Mouse (Mus musculus): ENCODE data around the gene Ncor2. TPM values are rescaled to one million over a fixed set of nuclear protein-coding genes. Genes with fewer than 3 reads are reported as not detected.

The Ncor2 gene
- total and polyA plus RNA-seq, 3 experiments: 5.0 to 46.8 TPM; not detected in 1

DNA sequence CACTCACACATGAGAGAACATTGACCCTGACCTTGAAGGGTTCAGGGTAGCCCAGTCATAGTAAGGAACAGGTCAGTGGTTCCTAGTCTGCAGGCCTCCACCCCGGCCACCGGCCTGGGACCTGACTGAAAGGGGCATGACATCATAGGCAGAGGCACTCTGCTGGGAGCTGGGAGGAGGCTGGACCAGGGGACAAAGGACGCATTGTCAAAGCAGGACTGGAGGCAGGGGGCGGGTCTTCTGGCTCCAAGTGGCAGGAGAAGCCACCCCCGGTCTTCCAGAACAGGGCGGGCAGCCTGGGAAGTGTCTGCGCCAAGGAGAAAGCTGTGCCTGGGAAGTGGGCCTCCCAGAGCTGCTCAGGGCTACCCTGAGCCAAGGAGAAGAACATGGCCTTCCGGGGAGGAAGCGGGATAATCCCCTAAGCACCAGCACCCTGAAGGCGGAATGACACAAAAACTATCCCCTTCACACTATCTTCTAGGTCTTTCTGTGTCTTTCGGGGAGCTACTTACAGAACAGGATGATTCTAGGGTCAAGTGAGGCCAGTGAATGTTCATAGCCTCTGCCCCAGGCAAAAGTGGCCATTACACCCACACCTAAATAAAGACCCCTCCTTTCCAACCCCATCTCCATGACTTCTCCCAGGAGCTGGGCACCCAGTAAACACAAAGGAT, 44.1 kb downstream of the Ncor2 start:
- peaks cover 0 to 4% of the 10 kb centered on the region in 2 experiments; a peak in 2 of 4 replicates for H3K36me3 ChIP-seq (ENCODE audit: control insufficient read depth in 1 of 2, insufficient read depth in 2 of 2, low read length in 2 of 2)
- H3K9me3 ChIP-seq (replicated peaks; ENCODE audit: insufficient read depth, low read length): no peaks in the 10 kb centered on the region
- no peak overlapping the region for H3K9ac ChIP-seq (ENCODE audit: control insufficient read depth, low read depth, low read length, poor library complexity, severe bottlenecking)
- H3K27ac ChIP-seq (ENCODE audit: control insufficient read depth, low read depth, low read length): no peak overlapping the region
- no peak for TF ChIP-seq SIN3A (IDR thresholded peaks at IDR 0.05; ENCODE audit: low read length)
- no peak for TF ChIP-seq MYB (IDR thresholded peaks at IDR 0.05; ENCODE audit: low read depth, low read length)
- TF ChIP-seq NRF1 (IDR thresholded peaks at IDR 0.05; ENCODE audit: insufficient read depth, low read depth, low read length, poor library complexity, severe bottlenecking): no peak
- TF ChIP-seq GABPA (IDR thresholded peaks at IDR 0.05; ENCODE audit: low read depth, low read length): no peak
- no peak for TF ChIP-seq NELFE (IDR thresholded peaks at IDR 0.05; ENCODE audit: low read depth, low read length)
- no peak for TF ChIP-seq HCFC1 (IDR thresholded peaks at IDR 0.05; ENCODE audit: low read depth, low read length)
- no peak for TF ChIP-seq POLR2AphosphoS2 (IDR thresholded peaks at IDR 0.05; ENCODE audit: low read length)
- no peak for TF ChIP-seq TAL1 (IDR thresholded peaks at IDR 0.05; ENCODE audit: low read length)
- TF ChIP-seq SMC3 (IDR thresholded peaks at IDR 0.05; ENCODE audit: low read depth, low read length): no peak
- TF ChIP-seq RAD21 (IDR thresholded peaks at IDR 0.05; ENCODE audit: low read depth, low read length): no peak
- no peaks in the 10 kb centered on the region for H3K27me3 ChIP-seq (ENCODE audit: control insufficient read depth in 1 of 2, insufficient read depth in 2 of 2, low read length in 2 of 2)
- peaks cover 45% of the 10 kb centered on the region for H3K79me2 ChIP-seq (ENCODE audit: control insufficient read depth, insufficient read depth, low read length, poor library complexity)
- no peak overlapping the region for H3K4me3 ChIP-seq (ENCODE audit: control insufficient read depth in 1 of 2, insufficient read depth in 1 of 2, low read depth in 2 of 2, low read length in 2 of 2)
- no peak for DNase-seq (ENCODE audit: low read depth, low spot score)
- H3K4me1 ChIP-seq (ENCODE audit: control insufficient read depth in 1 of 2, insufficient read depth in 2 of 2, low read length in 2 of 2): peaks cover 0 to 27% of the 10 kb centered on the region in 2 experiments; a peak in 2 of 4 replicates

DNA sequence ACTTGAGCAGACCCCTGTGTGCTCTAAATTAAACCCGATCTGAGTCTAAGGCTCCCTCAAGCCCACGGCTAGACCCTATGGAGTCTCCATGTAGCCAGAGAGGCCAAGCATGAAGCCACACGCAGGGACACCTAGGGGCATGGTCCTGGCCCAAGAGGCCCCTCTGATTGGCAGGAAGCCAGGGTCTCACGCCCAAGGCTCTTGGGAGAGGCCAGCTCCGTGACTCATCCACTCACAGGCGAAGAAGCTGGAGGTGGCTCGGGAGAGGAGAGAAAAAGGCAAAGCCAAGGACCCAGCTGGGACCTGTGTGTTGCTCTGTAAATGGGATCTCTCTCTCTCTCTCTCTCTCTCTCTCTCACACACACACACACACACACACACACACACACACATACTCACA, 44.6 kb downstream of the Ncor2 start:
- no peak for TF ChIP-seq MYB (IDR thresholded peaks at IDR 0.05; ENCODE audit: low read depth, low read length)
- no peak for TF ChIP-seq JUND (IDR thresholded peaks at IDR 0.05; ENCODE audit: low read depth, low read length)
- TF ChIP-seq ETS1 (IDR thresholded peaks at IDR 0.05; ENCODE audit: low read depth, low read length): no peak
- no peak for TF ChIP-seq SIN3A (IDR thresholded peaks at IDR 0.05; ENCODE audit: low read length)
- no peak for TF ChIP-seq USF1 (IDR thresholded peaks at IDR 0.05; ENCODE audit: low read depth, low read length)
- no peak for TF ChIP-seq CHD1 (IDR thresholded peaks at IDR 0.05; ENCODE audit: low read depth, low read length)
- no peak for TF ChIP-seq RCOR1 (IDR thresholded peaks at IDR 0.05; ENCODE audit: low read depth, low read length)
- no peak for TF ChIP-seq POLR2AphosphoS5 (IDR thresholded peaks at IDR 0.05; ENCODE audit: borderline replicate concordance, low read depth, low read length)
- TF ChIP-seq ZC3H11A (IDR thresholded peaks at IDR 0.05; ENCODE audit: low read depth, low read length): no peak
- TF ChIP-seq MAFK (IDR thresholded peaks at IDR 0.05; ENCODE audit: borderline replicate concordance, low read depth, low read length): no peak
- TF ChIP-seq NELFE (IDR thresholded peaks at IDR 0.05; ENCODE audit: low read depth, low read length): no peak
- no peak for TF ChIP-seq SMC3 (IDR thresholded peaks at IDR 0.05; ENCODE audit: low read depth, low read length)
- TF ChIP-seq GATA1 (IDR thresholded peaks at IDR 0.05; ENCODE audit: low read depth, low read length): no peak
- no peak for TF ChIP-seq NRF1 (IDR thresholded peaks at IDR 0.05; ENCODE audit: insufficient read depth, low read depth, low read length, poor library complexity, severe bottlenecking)
- TF ChIP-seq EP300 (IDR thresholded peaks at IDR 0.05; ENCODE audit: low read depth in 1 of 2, low read length in 2 of 2): no peak
- no peak for TF ChIP-seq CHD2 (IDR thresholded peaks at IDR 0.05; ENCODE audit: low read length)
- no peak for TF ChIP-seq ELF1 (IDR thresholded peaks at IDR 0.05; ENCODE audit: low read depth, low read length)
- no peak for TF ChIP-seq GABPA (IDR thresholded peaks at IDR 0.05; ENCODE audit: low read depth, low read length)
- H3K79me2 ChIP-seq (ENCODE audit: control insufficient read depth, insufficient read depth, low read length, poor library complexity): peaks cover 42% of the 10 kb centered on the region
- H3K9ac ChIP-seq (ENCODE audit: control insufficient read depth, low read depth, low read length, poor library complexity, severe bottlenecking): no peak overlapping the region
- no peak overlapping the region for H3K27ac ChIP-seq (ENCODE audit: control insufficient read depth, low read depth, low read length)
- H3K4me1 ChIP-seq (ENCODE audit: control insufficient read depth in 1 of 2, insufficient read depth in 2 of 2, low read length in 2 of 2): peaks cover 0 to 22% of the 10 kb centered on the region in 2 experiments; a peak in 2 of 4 replicates
- DNase-seq (ENCODE audit: low read depth, low spot score): no peak
- H3K36me3 ChIP-seq (ENCODE audit: control insufficient read depth in 1 of 2, insufficient read depth in 2 of 2, low read length in 2 of 2): no peaks in the 10 kb centered on the region; a peak in 1 of 4 replicates
- H3K4me3 ChIP-seq (ENCODE audit: control insufficient read depth in 1 of 2, insufficient read depth in 1 of 2, low read depth in 2 of 2, low read length in 2 of 2): no peak overlapping the region
- H3K27me3 ChIP-seq (ENCODE audit: control insufficient read depth in 1 of 2, insufficient read depth in 2 of 2, low read length in 2 of 2): no peaks in the 10 kb centered on the region
- H3K9me3 ChIP-seq (replicated peaks; ENCODE audit: insufficient read depth, low read length): no peaks in the 10 kb centered on the region
